Mouse (Mus musculus): Measurements from ENCODE around the gene Psg19. TPM values are rescaled to one million over a fixed set of nuclear protein-coding genes. Genes with fewer than 3 reads are reported as not detected.
A peak's percentile ranks its signal among the peaks of the same experiment; 100 is the strongest.
"Not testable (repeated sequence)": the region's sequence is repeated elsewhere in the genome, so short reads cannot be mapped to it uniquely, and the experiment has no call there.

The Psg19 gene
- total and polyA plus RNA-seq, 2 experiments = not detected

GRCm38 (mm10) chr7:18749896-18750477 lies 48.3 kb downstream of the Psg19 start:
- not testable (repeated sequence) for H3K4me1 ChIP-seq (ENCODE audit: control insufficient read depth, insufficient read depth, low read length); H3K79me2 ChIP-seq (ENCODE audit: control insufficient read depth, insufficient read depth, low read length); H3K27me3 ChIP-seq (ENCODE audit: control insufficient read depth, insufficient read depth, low read length); H3K9ac ChIP-seq (ENCODE audit: low read depth, low read length); H3K27ac ChIP-seq (replicated peaks; ENCODE audit: insufficient read depth, low read depth, low read length); H3K36me3 ChIP-seq (ENCODE audit: control insufficient read depth, insufficient read depth, low read length); H3K4me3 ChIP-seq (ENCODE audit: insufficient read depth, low read depth, low read length)
- DNase-seq (ENCODE audit: extremely low read depth, low read depth, low spot score) = peak; percentile 54
- TF ChIP-seq CTCF (IDR thresholded peaks at IDR 0.05; ENCODE audit: low read depth, low read length) = peak; percentile 77
- 53% methylated on average over 12 of the region's 13 CpGs for WGBS

GRCm38 (mm10) chr7:18748994-18749895 lies 49.1 kb downstream of the Psg19 start:
- WGBS = 37% methylated on average over 6 of the region's 6 CpGs
- H3K4me1 ChIP-seq (ENCODE audit: control insufficient read depth, insufficient read depth, low read length) = no peaks in the 10 kb centered on the region
- H3K27ac ChIP-seq (replicated peaks; ENCODE audit: insufficient read depth, low read depth, low read length) = no peak overlapping the region
- TF ChIP-seq POLR2A (IDR thresholded peaks at IDR 0.05; ENCODE audit: extremely low read depth, insufficient read depth, low read length) = no peak
- TF ChIP-seq CTCF (IDR thresholded peaks at IDR 0.05; ENCODE audit: low read depth, low read length) = no peak
- H3K4me3 ChIP-seq (ENCODE audit: insufficient read depth, low read depth, low read length) = no peak overlapping the region
- no peak overlapping the region for H3K9ac ChIP-seq (ENCODE audit: low read depth, low read length)
- no peak for DNase-seq (ENCODE audit: extremely low read depth, low read depth, low spot score)
- peaks cover 4% of the 10 kb centered on the region; the same call in 1 of the 2 replicates for H3K27me3 ChIP-seq (ENCODE audit: control insufficient read depth, insufficient read depth, low read length)
- no peaks in the 10 kb centered on the region for H3K79me2 ChIP-seq (ENCODE audit: control insufficient read depth, insufficient read depth, low read length)
- H3K36me3 ChIP-seq (ENCODE audit: control insufficient read depth, insufficient read depth, low read length) = no peaks in the 10 kb centered on the region

DNA sequence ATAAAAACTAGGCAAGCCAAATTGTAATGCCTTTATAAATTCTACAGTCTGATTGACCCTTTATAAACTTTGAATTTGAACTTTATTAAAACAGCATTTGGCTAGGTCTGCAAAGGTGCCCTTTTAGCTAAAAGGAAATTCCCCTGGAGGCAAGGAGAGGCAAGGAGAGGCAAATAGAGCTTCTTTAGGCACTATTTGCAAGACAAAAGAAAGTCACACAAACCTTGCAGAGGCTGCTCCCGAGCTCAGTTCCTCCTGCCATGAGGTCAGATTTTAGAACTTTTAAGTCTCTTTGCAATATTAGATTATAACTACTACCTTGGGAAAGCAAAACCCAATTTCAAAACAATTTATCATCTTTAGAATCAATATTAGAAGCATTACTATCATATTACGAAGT lies 50.9 kb downstream of the Psg19 start:
- 71% methylated on average over 2 of the region's 2 CpGs for WGBS

GRCm38 (mm10) chr7:18746189-18746860 lies 52.0 kb downstream of the Psg19 start:
- WGBS = 22% methylated on average over 20 of the region's 20 CpGs
- Histone ChIP-seq H3K36me3 (ENCODE audit: control insufficient read depth, insufficient read depth, low read length) (no peaks in the 10 kb centered on the region), H3K9ac (ENCODE audit: low read depth, low read length) (peak overlapping the region; percentile 51; the same call in 1 of the 2 replicates), H3K27ac (replicated peaks; ENCODE audit: insufficient read depth, low read depth, low read length) (no peak overlapping the region), H3K4me1 (ENCODE audit: control insufficient read depth, insufficient read depth, low read length) (no peaks in the 10 kb centered on the region), H3K27me3 (ENCODE audit: control insufficient read depth, insufficient read depth, low read length) (peaks cover 4% of the 10 kb centered on the region; the same call in 1 of the 2 replicates), H3K4me3 (ENCODE audit: insufficient read depth, low read depth, low read length) (peak overlapping the region; percentile 48; the same call in 1 of the 2 replicates), H3K79me2 (ENCODE audit: control insufficient read depth, insufficient read depth, low read length) (no peaks in the 10 kb centered on the region)
- no peak for DNase-seq (ENCODE audit: extremely low read depth, low read depth, low spot score)
- TF ChIP-seq POLR2A (IDR thresholded peaks at IDR 0.05; ENCODE audit: extremely low read depth, insufficient read depth, low read length) (no peak), CTCF (IDR thresholded peaks at IDR 0.05; ENCODE audit: low read depth, low read length) (no peak)

More for the DNA sequence above, 50.9 kb downstream of the Psg19 start:
- H3K9ac ChIP-seq (ENCODE audit: low read depth, low read length); H3K27me3 ChIP-seq (ENCODE audit: control insufficient read depth, insufficient read depth, low read length); H3K4me1 ChIP-seq (ENCODE audit: control insufficient read depth, insufficient read depth, low read length); H3K4me3 ChIP-seq (ENCODE audit: insufficient read depth, low read depth, low read length); H3K27ac ChIP-seq (replicated peaks; ENCODE audit: insufficient read depth, low read depth, low read length); H3K79me2 ChIP-seq (ENCODE audit: control insufficient read depth, insufficient read depth, low read length); H3K36me3 ChIP-seq (ENCODE audit: control insufficient read depth, insufficient read depth, low read length); DNase-seq (ENCODE audit: extremely low read depth, low read depth, low spot score): not testable (repeated sequence)

Other genes starting within 250 kb of the Psg19 start
- gene Psg27, start 231.2 kb downstream of the Psg19 start, total RNA-seq (2014; rRNA removed) = not detected in 2 replicates
- not detected in 2 replicates for gene Psg27, start 231.2 kb downstream of the Psg19 start, polyA plus RNA-seq (2012; rRNA removed)
- gene Psg23, start 182.0 kb downstream of the Psg19 start, total RNA-seq (2014; rRNA removed) = not detected in 2 replicates
- not detected in 2 replicates for gene Psg23, start 182.0 kb downstream of the Psg19 start, polyA plus RNA-seq (2012; rRNA removed)
- gene Psg21, start 141.8 kb downstream of the Psg19 start, total RNA-seq (2014; rRNA removed) = not detected in 2 replicates
- gene Psg21, start 141.8 kb downstream of the Psg19 start, polyA plus RNA-seq (2012; rRNA removed) = not detected in 2 replicates
- not detected in 2 replicates for gene Psg20, start 112.3 kb downstream of the Psg19 start, total RNA-seq (2014; rRNA removed)
- not detected in 2 replicates for gene Psg20, start 112.3 kb downstream of the Psg19 start, polyA plus RNA-seq (2012; rRNA removed)
- not detected in 2 replicates for gene Psg22, start 80.4 kb downstream of the Psg19 start, total RNA-seq (2014; rRNA removed)
- 0.04 TPM in 1 of 2 replicates, not detected in the other for gene Psg22, start 80.4 kb downstream of the Psg19 start, polyA plus RNA-seq (2012; rRNA removed)
- not detected in 2 replicates for gene Psg17, start 23.1 kb upstream of the Psg19 start, total RNA-seq (2014; rRNA removed)
- not detected in 2 replicates for gene Psg17, start 23.1 kb upstream of the Psg19 start, polyA plus RNA-seq (2012; rRNA removed)
- 0.83 and 1.1 TPM in 2 replicates for gene Mill2, start 41.4 kb upstream of the Psg19 start, total RNA-seq (2014; rRNA removed)
- 0.37 and 0.50 TPM in 2 replicates for gene Mill2, start 41.4 kb upstream of the Psg19 start, polyA plus RNA-seq (2012; rRNA removed)
- gene Pglyrp1, start 72.8 kb upstream of the Psg19 start, total RNA-seq (2014; rRNA removed) = 0.18 and 0.27 TPM in 2 replicates
- 1.7 and 2.0 TPM in 2 replicates for gene Pglyrp1, start 72.8 kb upstream of the Psg19 start, polyA plus RNA-seq (2012; rRNA removed)
- 5.6 and 7.7 TPM in 2 replicates for gene Ccdc61, start 111.9 kb upstream of the Psg19 start, total RNA-seq (2014; rRNA removed)
- 9.7 and 12.0 TPM in 2 replicates for gene Ccdc61, start 111.9 kb upstream of the Psg19 start, polyA plus RNA-seq (2012; rRNA removed)
- 0.09 and 0.27 TPM in 2 replicates for gene Nova2, start 127.4 kb upstream of the Psg19 start, total RNA-seq (2014; rRNA removed)
- 0.16 and 0.24 TPM in 2 replicates for gene Nova2, start 127.4 kb upstream of the Psg19 start, polyA plus RNA-seq (2012; rRNA removed)
- gene Nanos2, start 188.9 kb upstream of the Psg19 start, total RNA-seq (2014; rRNA removed) = not detected in 2 replicates
- gene Nanos2, start 188.9 kb upstream of the Psg19 start, polyA plus RNA-seq (2012; rRNA removed) = not detected in 2 replicates
- gene Mypop, start 192.7 kb upstream of the Psg19 start, total RNA-seq (2014; rRNA removed) = 0.54 and 0.65 TPM in 2 replicates
- 2.7 and 3.1 TPM in 2 replicates for gene Mypop, start 192.7 kb upstream of the Psg19 start, polyA plus RNA-seq (2012; rRNA removed)
- gene Irf2bp1, start 205.5 kb upstream of the Psg19 start, total RNA-seq (2014; rRNA removed) = 4.5 and 7.3 TPM in 2 replicates
- gene Irf2bp1, start 205.5 kb upstream of the Psg19 start, polyA plus RNA-seq (2012; rRNA removed) = 13.2 and 14.6 TPM in 2 replicates
- 31.2 and 60.1 TPM in 2 replicates for gene Foxa3, start 225.0 kb upstream of the Psg19 start, total RNA-seq (2014; rRNA removed)
- gene Foxa3, start 225.0 kb upstream of the Psg19 start, polyA plus RNA-seq (2012; rRNA removed) = 47.4 and 54.1 TPM in 2 replicates
- 21.5 and 29.5 TPM in 2 replicates for gene Sympk, start 225.9 kb upstream of the Psg19 start, total RNA-seq (2014; rRNA removed)
- gene Sympk, start 225.9 kb upstream of the Psg19 start, polyA plus RNA-seq (2012; rRNA removed) = 37.3 and 46.9 TPM in 2 replicates